Mouse (Mus musculus) limb, embryonic 10.5 days (tissue): ENCODE data around the gene Dupd1. TPM values are rescaled to one million over a fixed set of nuclear protein-coding genes. Genes with fewer than 3 reads are reported as not detected.
A peak's percentile ranks its signal among the peaks of the same experiment; 100 is the strongest.

Experiments used
- DNase-seq: peaks from one replicate; pipeline ENCODE4 v3.0.0-alpha.2; 2017; ENCODE audit warnings: low spot score
- H3K27ac ChIP-seq: fragments of 300-500 bp; sonication (generic); 2 replicates; pipeline ENCODE4 v1.5.1; 2016; ENCODE audit warnings: mild to moderate bottlenecking
- H3K27me3 ChIP-seq: fragments of 300-500 bp; sonication (generic); 2 replicates; pipeline ENCODE4 v1.6.1; 2016; ENCODE audit warnings: low read depth, mild to moderate bottlenecking; ENCODE audit not compliant: poor library complexity, severe bottlenecking
- H3K36me3 ChIP-seq: fragments of 300-500 bp; sonication (generic); 2 replicates; pipeline ENCODE4 v1.6.1; 2016; ENCODE audit warnings: mild to moderate bottlenecking, moderate library complexity
- H3K4me1 ChIP-seq: fragments of 300-500 bp; sonication (generic); 2 replicates; pipeline ENCODE4 v1.6.1; 2016
- H3K4me3 ChIP-seq: fragments of 300-500 bp; sonication (generic); 2 replicates; pipeline ENCODE4 v1.5.1; 2016; ENCODE audit warnings: mild to moderate bottlenecking, moderate library complexity
- H3K9me3 ChIP-seq: fragments of 300-500 bp; sonication (generic); replicated peaks from 2 replicates; pipeline ENCODE4 v1.6.1; 2016; ENCODE audit warnings: mild to moderate bottlenecking
- WGBS: fragments of 180-500 bp; shearing (Covaris S2); methylation state at CpG from one replicate; pipeline ENCODE4 v1.1.7; 2016; 5-methylcytosine and 5-hydroxymethylcytosine counted together
- polyA plus RNA-seq: library from polyadenylated mRNA; unstranded; fragments of >200 nt; fragmentation: Nextera tagmentation; extraction: Ambion mirVana; gene quantifications from 2 replicates; pipeline ENCODE4 v1.2.1, GENCODE M21; 2016

The Dupd1 gene
- polyA plus RNA-seq, 1 experiment from 2014 or later: 0.45 TPM

DNA sequence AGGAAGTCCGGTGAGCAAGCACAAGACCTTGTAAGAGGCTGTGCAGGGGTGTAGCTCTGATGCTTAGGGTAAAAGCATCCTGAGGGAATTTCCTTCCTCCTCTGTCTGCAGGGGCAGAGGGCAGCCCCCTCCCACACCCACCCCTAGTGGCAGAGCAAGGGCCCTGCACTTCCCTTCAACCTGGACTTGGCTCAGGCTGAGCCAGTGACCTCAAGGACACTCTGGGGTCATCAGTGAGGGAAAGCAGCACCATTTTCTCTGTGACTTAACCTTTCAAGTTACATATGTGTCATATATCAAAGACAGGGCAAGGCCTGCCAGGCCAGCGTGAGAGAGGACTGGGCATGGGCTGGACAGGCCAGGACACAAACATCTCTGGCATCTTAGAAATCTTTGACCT is 4.8 kb downstream of the Dupd1 start:
- no peak overlapping the region for H3K4me3 ChIP-seq
- peaks cover 25% of the 10 kb centered on the region for H3K4me1 ChIP-seq
- no peaks in the 10 kb centered on the region for H3K36me3 ChIP-seq
- WGBS: 41% methylated on average over 2 of the region's 2 CpGs
- no peaks in the 10 kb centered on the region for H3K9me3 ChIP-seq
- peak overlapping the region; percentile 43; the same call in 1 of the 2 replicates for H3K27ac ChIP-seq
- DNase-seq: no peak
- no peaks in the 10 kb centered on the region for H3K27me3 ChIP-seq

DNA sequence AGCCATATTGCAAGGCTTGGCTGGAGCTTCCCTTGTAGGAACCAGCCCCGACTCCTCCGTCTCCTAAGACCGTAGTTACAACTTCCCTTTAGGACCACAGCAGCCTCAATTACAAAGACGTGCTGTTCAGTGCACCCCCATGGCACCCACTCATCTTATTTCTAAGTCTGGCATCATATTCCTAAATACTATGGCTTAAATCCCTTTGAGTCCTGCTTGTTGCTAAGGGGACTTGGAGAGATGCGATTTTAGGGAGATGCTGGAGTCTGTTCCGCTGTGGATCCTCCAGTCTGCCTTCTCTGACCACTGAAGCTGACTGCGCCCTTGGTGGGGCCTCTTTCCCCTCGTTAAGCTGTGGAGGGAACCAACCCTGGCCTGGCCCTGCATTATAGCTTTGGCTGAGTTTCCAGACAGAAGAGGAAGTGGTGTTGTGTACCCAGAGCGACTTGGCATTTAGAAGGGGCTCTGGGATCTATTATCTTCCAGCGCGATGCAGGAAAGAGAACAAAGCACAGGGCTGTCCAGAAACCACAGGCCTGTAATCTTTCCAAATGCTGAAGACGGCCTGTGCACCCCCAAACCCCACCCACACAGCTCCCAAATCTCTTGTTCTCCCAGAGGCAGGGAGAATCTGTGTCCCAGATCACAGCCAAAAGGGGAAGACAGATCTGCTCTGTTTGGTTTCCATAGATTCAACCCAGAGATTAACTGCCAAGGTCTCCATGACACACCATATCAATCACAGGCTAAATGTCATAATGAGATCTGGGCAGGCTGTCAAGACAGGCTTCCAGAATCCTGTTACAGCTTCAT is 7.4 kb downstream of the Dupd1 start:
- 63% methylated on average over 12 of the region's 12 CpGs for WGBS
- no peak for DNase-seq
- peak overlapping the region; percentile 81 for H3K27ac ChIP-seq
- no peaks in the 10 kb centered on the region for H3K36me3 ChIP-seq
- peaks cover 25% of the 10 kb centered on the region for H3K4me1 ChIP-seq
- H3K4me3 ChIP-seq: no peak overlapping the region
- H3K9me3 ChIP-seq: no peaks in the 10 kb centered on the region
- H3K27me3 ChIP-seq: no peaks in the 10 kb centered on the region

DNA sequence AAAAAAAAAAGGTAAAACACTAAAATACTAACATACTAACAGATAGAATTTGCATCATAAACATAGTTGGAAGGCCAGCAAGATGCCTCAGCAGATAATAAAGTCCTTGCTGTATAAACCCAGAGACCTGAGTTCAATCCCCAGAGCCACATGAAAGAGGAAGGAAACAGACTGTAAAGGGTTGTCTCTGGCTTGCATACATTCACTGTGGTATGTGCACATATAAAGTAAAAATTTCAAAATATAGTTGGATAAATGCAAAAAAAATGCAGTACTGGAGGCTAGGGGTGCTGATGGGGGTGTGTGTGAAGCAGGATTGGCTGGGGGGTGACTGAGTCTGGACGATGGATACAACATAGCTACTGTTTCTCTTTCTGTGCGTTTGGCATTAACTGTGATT is 8.9 kb downstream of the Dupd1 start:
- peaks cover 22% of the 10 kb centered on the region for H3K4me1 ChIP-seq
- H3K36me3 ChIP-seq: no peaks in the 10 kb centered on the region
- no peaks in the 10 kb centered on the region for H3K9me3 ChIP-seq
- 92% methylated on average over 2 of the region's 2 CpGs for WGBS
- H3K27ac ChIP-seq: no peak overlapping the region
- H3K4me3 ChIP-seq: no peak overlapping the region
- no peak for DNase-seq
- no peaks in the 10 kb centered on the region for H3K27me3 ChIP-seq

- no peak for DNase-seq
- H3K27ac ChIP-seq: no peak overlapping the region
- no peak overlapping the region for H3K4me3 ChIP-seq
- WGBS: 82% methylated on average over 5 of the region's 5 CpGs
- H3K36me3 ChIP-seq: no peaks in the 10 kb centered on the region
- no peaks in the 10 kb centered on the region for H3K9me3 ChIP-seq
- no peaks in the 10 kb centered on the region for H3K27me3 ChIP-seq
- peaks cover 13% of the 10 kb centered on the region for H3K4me1 ChIP-seq
Observed at GRCm38 (mm10) chr14:21703255-21703654, 11.1 kb downstream of the Dupd1 start.

GRCm38 (mm10) chr14:21702691-21703090 is 11.7 kb downstream of the Dupd1 start:
- no peak overlapping the region for H3K27ac ChIP-seq
- 91% methylated on average over 8 of the region's 8 CpGs for WGBS
- peaks cover 13% of the 10 kb centered on the region for H3K4me1 ChIP-seq
- no peaks in the 10 kb centered on the region for H3K36me3 ChIP-seq
- no peak for DNase-seq
- no peak overlapping the region for H3K4me3 ChIP-seq
- no peaks in the 10 kb centered on the region for H3K9me3 ChIP-seq
- no peaks in the 10 kb centered on the region for H3K27me3 ChIP-seq

DNA sequence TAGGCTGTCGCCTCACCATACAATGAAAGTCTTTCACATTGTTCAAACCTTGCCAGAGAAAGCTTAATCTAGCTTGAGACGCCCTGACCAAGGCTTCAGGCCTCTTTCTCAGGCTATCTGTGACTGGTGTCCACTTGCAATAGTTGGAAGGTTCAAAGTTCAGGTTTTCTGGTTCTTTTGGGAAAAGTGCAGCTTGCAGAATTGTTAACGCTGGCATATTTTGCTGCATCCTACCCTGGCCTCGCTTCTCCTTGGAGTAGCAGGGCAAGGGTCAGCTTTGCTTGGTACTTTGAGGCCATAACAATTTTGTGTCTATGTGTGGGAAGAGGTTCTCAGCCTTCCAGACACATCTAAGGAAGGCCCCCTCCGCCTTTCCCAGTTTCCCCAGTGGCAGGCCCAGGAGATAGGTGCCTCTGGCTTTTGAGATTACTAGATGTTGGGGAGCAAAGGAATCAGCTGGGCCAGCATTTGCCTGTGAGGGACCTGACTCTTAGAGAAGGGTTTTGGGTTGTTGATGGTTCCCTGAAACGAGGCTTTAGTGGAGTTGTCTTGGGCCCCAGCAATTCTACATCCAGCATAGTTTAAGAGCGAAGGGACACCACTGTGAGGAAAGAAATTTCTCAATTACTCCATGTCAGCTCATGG is 18.1 kb downstream of the Dupd1 start:
- H3K36me3 ChIP-seq: no peaks in the 10 kb centered on the region
- peaks cover 3% of the 10 kb centered on the region; the same call in 1 of the 2 replicates for H3K9me3 ChIP-seq
- no peaks in the 10 kb centered on the region for H3K27me3 ChIP-seq
- DNase-seq: no peak
- H3K4me1 ChIP-seq: no peaks in the 10 kb centered on the region; the same call in 1 of the 2 replicates
- H3K27ac ChIP-seq: peak overlapping the region; percentile 53; the same call in 1 of the 2 replicates
- H3K4me3 ChIP-seq: no peak overlapping the region
- 86% methylated on average over 7 of the region's 7 CpGs for WGBS

DNA sequence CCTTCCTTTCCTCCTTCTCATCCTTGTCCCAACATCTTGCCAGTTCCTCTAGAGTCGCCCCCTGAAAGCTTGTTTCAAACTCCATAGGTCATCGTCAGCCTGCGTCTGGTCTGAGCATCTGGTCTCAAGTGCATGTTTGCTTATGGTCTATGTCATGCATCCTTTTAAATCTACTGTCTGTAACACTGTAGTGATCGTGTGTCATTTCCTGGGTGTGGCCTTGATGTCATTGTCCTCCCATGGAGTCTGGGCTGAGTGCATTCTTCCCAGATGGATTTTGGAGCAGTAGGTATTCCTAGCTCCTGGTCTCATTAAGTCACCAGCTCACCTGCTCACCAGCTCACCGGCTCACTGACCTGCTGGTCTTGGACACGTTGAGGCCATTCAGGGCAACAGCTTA is 19.4 kb downstream of the Dupd1 start:
- Histone ChIP-seq H3K27ac (peak overlapping the region; percentile 4; the same call in 1 of the 2 replicates), H3K27me3 (no peaks in the 10 kb centered on the region), H3K9me3 (peaks cover 3% of the 10 kb centered on the region; the same call in 1 of the 2 replicates), H3K4me3 (no peak overlapping the region), H3K36me3 (no peaks in the 10 kb centered on the region), H3K4me1 (no peaks in the 10 kb centered on the region; the same call in 1 of the 2 replicates)
- WGBS: 82% methylated on average over 6 of the region's 6 CpGs
- DNase-seq: no peak

DNA sequence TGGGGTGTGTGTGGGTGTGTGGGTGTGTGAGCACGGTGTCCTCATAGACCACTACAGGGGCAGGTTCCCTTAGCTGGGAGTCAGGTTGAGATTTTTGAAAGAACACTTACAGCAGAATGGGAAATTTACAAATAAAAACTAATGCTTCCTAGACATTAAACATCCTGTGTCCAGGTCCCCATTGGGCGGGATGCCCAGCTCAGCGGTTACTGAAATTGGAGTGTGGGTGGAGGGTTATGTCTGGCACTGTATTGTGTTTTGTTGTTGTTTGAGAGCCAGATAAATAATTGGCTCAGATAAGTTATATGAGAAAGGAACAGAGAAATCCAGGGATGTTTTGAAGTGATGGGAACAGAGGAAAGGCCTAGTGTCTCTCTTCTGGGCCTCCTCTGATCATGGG is 23.3 kb downstream of the Dupd1 start:
- WGBS: 90% methylated on average over 3 of the region's 3 CpGs
- Histone ChIP-seq H3K27ac (no peak overlapping the region), H3K9me3 (peaks cover 3% of the 10 kb centered on the region; the same call in 1 of the 2 replicates), H3K36me3 (no peaks in the 10 kb centered on the region), H3K4me3 (no peak overlapping the region), H3K4me1 (peaks cover 12% of the 10 kb centered on the region), H3K27me3 (0 out of 2 replicates have a peak, but pooled peaks cover 5% of the 10 kb centered on the region)
- no peak for DNase-seq

DNA sequence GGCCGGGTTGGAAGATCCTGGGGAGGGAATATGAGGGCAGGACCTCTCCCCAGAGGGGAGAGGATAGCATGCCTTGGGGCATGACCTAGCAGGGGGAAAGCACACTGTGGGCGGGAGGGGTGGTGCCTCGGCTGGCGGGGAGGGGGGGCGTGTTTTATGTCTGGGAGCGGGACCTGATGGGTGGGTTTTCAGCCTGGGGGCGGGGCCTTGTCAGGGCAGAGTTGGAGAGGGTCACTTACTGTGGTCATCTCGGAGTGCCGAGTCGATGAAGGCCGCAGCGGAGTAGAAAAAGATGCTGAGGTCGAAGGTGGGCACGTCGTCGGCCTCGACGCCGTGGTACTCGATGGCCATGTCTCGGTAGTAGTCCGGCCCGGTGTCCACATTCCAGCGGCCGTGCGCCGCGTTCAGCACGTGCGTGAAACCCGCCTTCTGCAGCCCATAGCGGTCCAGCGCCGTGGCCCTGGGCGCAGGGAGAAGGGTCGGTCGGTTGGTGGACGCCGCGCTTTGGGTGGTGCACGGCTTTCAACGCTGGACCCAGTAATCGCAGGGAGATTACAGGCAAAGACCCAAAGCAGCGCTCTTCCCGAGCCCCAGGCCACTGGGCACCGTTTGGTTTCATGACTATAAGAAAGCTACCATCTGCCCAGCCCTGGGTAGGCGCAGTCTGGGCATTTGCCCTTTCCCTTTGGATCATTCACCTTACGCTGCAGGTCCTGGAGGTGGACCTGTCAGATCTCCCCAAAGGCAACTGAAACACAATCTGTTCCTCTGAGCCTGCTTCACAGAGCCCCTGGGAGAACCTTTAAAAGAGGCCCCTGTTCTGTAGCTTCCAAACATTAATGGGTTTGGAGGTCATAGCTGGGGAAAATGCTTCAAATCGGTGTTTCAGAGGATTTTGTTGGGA is 27.7 kb downstream of the Dupd1 start:
- peak; percentile 83 for DNase-seq
- H3K9me3 ChIP-seq: no peaks in the 10 kb centered on the region
- peak overlapping the region; percentile 79 for H3K27ac ChIP-seq
- peak overlapping the region; percentile 51 for H3K4me3 ChIP-seq
- H3K27me3 ChIP-seq: 0 out of 2 replicates have a peak, but pooled peaks cover 5% of the 10 kb centered on the region
- peaks cover 53% of the 10 kb centered on the region for H3K4me1 ChIP-seq
- no peaks in the 10 kb centered on the region for H3K36me3 ChIP-seq
- WGBS: 8% methylated on average over 49 of the region's 49 CpGs

- 0 out of 2 replicates have a peak, but pooled peaks cover 5% of the 10 kb centered on the region for H3K27me3 ChIP-seq
- WGBS: 86% methylated on average over 10 of the region's 10 CpGs
- no peak overlapping the region for H3K4me3 ChIP-seq
- no peaks in the 10 kb centered on the region for H3K36me3 ChIP-seq
- H3K9me3 ChIP-seq: no peaks in the 10 kb centered on the region
- no peak for DNase-seq
- peaks cover 63% of the 10 kb centered on the region for H3K4me1 ChIP-seq
- peak overlapping the region; percentile 79 for H3K27ac ChIP-seq
Observed at GRCm38 (mm10) chr14:21685411-21686146, 28.8 kb downstream of the Dupd1 start.

DNA sequence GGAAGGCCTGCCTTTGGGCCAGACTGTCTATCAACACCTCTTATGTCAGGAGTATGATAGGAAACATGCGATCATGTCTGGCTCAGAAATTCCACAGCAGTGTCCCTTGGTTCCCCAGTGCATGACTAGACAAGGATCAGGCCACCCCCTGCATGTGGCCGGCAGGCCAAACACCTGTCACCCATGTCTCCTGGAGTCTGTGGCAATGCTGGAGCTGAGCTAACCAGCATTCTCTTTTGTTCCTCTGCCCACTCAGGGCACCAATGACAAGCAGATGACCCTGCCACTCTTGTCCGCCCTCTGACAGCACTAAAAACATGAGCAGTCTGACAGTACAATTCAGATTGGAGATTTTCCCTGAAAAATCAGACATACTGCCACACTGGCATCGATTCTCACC is 30.5 kb downstream of the Dupd1 start:
- no peaks in the 10 kb centered on the region for H3K36me3 ChIP-seq
- peaks cover 81% of the 10 kb centered on the region for H3K4me1 ChIP-seq
- 0 out of 2 replicates have a peak, but pooled peaks cover 5% of the 10 kb centered on the region for H3K27me3 ChIP-seq
- no peak overlapping the region for H3K4me3 ChIP-seq
- WGBS: 84% methylated on average over 4 of the region's 4 CpGs
- DNase-seq: no peak
- H3K27ac ChIP-seq: peak overlapping the region; percentile 72
- no peaks in the 10 kb centered on the region for H3K9me3 ChIP-seq

DNA sequence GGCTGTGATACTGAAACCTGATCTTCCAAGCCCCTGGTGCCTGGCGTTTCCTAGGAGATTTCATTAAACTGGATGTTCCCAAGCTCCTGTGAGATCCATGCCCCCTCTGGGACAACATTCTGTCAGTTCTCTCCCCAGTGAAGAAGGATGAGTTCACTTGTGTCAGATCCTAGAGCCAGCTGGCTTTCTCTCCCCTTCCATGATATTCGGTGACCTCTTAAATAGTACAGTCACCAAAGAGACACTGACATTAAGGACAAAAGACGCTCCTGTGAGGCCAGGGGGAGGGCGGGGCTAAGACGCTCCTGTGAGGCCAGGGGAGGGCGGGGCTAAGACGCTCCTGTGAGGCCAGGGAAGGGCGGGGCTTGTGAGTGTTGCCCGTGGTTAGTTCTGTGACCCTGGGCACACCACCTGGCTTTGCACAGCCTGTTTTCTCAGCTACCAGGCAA is 31.7 kb downstream of the Dupd1 start:
- peak overlapping the region; percentile 89 for H3K27ac ChIP-seq
- no peaks in the 10 kb centered on the region for H3K9me3 ChIP-seq
- WGBS: under 1% methylated on average over 9 of the region's 9 CpGs
- 0 out of 2 replicates have a peak, but pooled peaks cover 5% of the 10 kb centered on the region for H3K27me3 ChIP-seq
- peak; percentile 85 for DNase-seq
- peaks cover 90% of the 10 kb centered on the region for H3K4me1 ChIP-seq
- H3K4me3 ChIP-seq: peak overlapping the region; percentile 37
- H3K36me3 ChIP-seq: no peaks in the 10 kb centered on the region
